Mouse (Mus musculus): ENCODE data around the gene Dazap2.

DNA sequence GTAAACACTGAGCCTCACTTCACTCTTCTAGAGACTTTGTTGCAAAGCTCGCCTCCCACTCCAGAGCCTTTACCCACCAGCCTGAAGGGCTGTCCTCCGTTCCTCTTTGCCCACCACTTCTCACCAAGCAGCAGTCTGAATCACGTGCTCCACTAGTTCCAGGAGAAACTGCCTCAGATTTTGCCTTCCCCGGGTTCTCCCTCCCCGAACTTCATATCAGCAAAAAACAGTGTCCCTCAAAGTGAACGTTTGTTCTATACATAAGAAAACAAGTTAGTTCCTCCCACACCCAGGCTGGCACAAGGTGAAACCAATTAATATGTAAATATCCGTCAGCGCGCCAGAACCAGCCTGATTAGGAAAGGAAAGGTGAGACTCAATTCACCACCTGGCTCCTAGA lies 20.1 kb downstream of the Dazap2 start:
- TF ChIP-seq POLR2A (IDR thresholded peaks at IDR 0.05; ENCODE audit: low read depth, low read length): no peak
- no peak for TF ChIP-seq CTCF (IDR thresholded peaks at IDR 0.05; ENCODE audit: extremely low read depth, insufficient read depth, insufficient read length, insufficient replicate concordance)

Measured in spleen, adult 2 months (tissue).